Mouse (Mus musculus) R1 (cell line): ENCODE measurements around the gene Pcf11.

Experiments used
- DNase-seq: peaks from one replicate; pipeline ENCODE4 v3.0.0-alpha.2; 2018; ENCODE audit warnings: low read depth, low spot score

Pcf11 gene

GRCm38 (mm10) chr7:92637021-92637625 lies 32.6 kb downstream of the Pcf11 start, which contains the start of gene Ankrd42:
Ankrd42 (minus strand) TSS chr7:92637142.
- DNase-seq = peak; percentile 95

GRCm38 (mm10) chr7:92636295-92637011 lies 33.3 kb downstream of the Pcf11 start:
- DNase-seq = peak; percentile 68

GRCm38 (mm10) chr7:92630167-92630566 lies 39.6 kb downstream of the Pcf11 start:
- peak; percentile 21 for DNase-seq

GRCm38 (mm10) chr7:92624488-92624887 lies 45.2 kb downstream of the Pcf11 start:
- DNase-seq = no peak

GRCm38 (mm10) chr7:92610830-92611229 lies 58.9 kb downstream of the Pcf11 start:
- DNase-seq = no peak

GRCm38 (mm10) chr7:92604961-92605360 lies 64.8 kb downstream of the Pcf11 start:
- no peak for DNase-seq
